Mouse (Mus musculus) midbrain, postnatal 0 days (tissue): ENCODE data around the gene Rab3d. TPM values are rescaled to one million over a fixed set of nuclear protein-coding genes. Genes with fewer than 3 reads are reported as not detected.

Experiments used
- ATAC-seq: fragments of 200-750 bp; cut with Nextera tagmentation; 2 replicates; pipeline ENCODE4 v1.8.0; 2017; ENCODE audit warnings: moderate number of reproducible peaks, mild to moderate bottlenecking, moderate TSS enrichment, moderate library complexity; ENCODE audit not compliant: low FRiP score
- DNase-seq: peaks from one replicate; pipeline ENCODE4 v3.0.0-alpha.2; 2015; ENCODE audit warnings: low spot score
- H3K27ac ChIP-seq: fragments of 300-500 bp; sonication (generic); 2 replicates; pipeline ENCODE4 v1.5.1; 2014; ENCODE audit warnings: low read depth, mild to moderate bottlenecking, low read length, mixed read lengths
- H3K27me3 ChIP-seq: fragments of 300-500 bp; sonication (generic); 2 replicates; pipeline ENCODE4 v1.6.1; 2014; ENCODE audit warnings: low read length, control low read depth, mixed read lengths; ENCODE audit not compliant: insufficient read depth
- H3K36me3 ChIP-seq: fragments of 300-500 bp; sonication (generic); 2 replicates; pipeline ENCODE4 v1.6.1; 2014; ENCODE audit warnings: low read length, control low read depth, mixed read lengths; ENCODE audit not compliant: insufficient read depth
- H3K4me1 ChIP-seq: fragments of 300-500 bp; sonication (generic); 2 replicates; pipeline ENCODE4 v1.6.1; 2014; ENCODE audit warnings: mild to moderate bottlenecking, control low read depth, antibody characterized with exemption, low read length, mixed read lengths; ENCODE audit not compliant: insufficient read depth
- H3K4me2 ChIP-seq: fragments of 300-500 bp; sonication (generic); 2 replicates; pipeline ENCODE4 v1.6.1; 2014; ENCODE audit warnings: low read depth, mild to moderate bottlenecking, low read length, mixed read lengths; ENCODE audit not compliant: poor library complexity, severe bottlenecking
- H3K4me3 ChIP-seq: fragments of 300-500 bp; sonication (generic); 2 replicates; pipeline ENCODE4 v1.5.1; 2014; ENCODE audit warnings: low read depth, mild to moderate bottlenecking, low read length, moderate library complexity
- H3K9ac ChIP-seq: fragments of 300-500 bp; sonication (generic); replicated peaks from 2 replicates; pipeline ENCODE4 v1.6.1; 2014; ENCODE audit warnings: mild to moderate bottlenecking, low read length, moderate library complexity, mixed read lengths; ENCODE audit not compliant: poor library complexity, severe bottlenecking
- H3K9me3 ChIP-seq: fragments of 300-500 bp; sonication (generic); 2 replicates; pipeline ENCODE4 v1.6.1; 2016; ENCODE audit warnings: low read length, control low read depth
- CTCF ChIP-seq: IDR thresholded peaks from 2 replicates; pipeline ENCODE4 v1.5.1; 2016; ENCODE audit warnings: antibody characterized with exemption, mild to moderate bottlenecking
- WGBS: fragments of 180-500 bp; shearing (Covaris S2); extraction: QIAGEN DNeasy Blood & Tissue Kit; methylation state at CpG from one replicate; pipeline ENCODE4 v1.1.7; 2014; 5-methylcytosine and 5-hydroxymethylcytosine counted together
- polyA plus RNA-seq: library from polyadenylated mRNA; unstranded; fragments of >200 nt; fragmentation: Nextera tagmentation; extraction: Ambion mirVana; gene quantifications from 2 replicates; pipeline ENCODE4 v1.2.1, GENCODE M21; 2015
- total RNA-seq: library from RNA; depleted of rRNA; stranded (reverse); fragments of >200 nt; gene quantifications from 2 replicates; pipeline ENCODE4 v1.2.3, GENCODE M21; 2014

Rab3d gene
- total and polyA plus RNA-seq, 2 experiments from 2014 or later, result 17.4 to 26.0 TPM

DNA sequence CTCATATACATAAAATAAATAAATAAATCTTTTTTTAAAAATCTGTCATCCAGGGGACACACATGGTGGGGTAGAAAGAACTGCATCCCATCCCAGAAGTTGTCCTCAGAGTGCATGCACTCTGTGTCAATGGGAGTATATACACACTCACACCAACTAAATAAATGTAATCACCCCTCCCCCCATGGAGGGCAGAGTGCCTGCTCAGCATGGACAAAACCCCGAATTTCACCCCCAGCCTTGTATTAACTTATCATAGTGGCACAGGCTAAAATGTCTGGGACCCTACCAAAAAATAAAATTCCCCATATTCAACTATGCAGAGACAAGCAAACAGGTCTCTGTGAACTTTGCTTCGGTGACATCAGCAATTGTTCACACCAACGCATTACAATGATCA, 36.6 kb upstream of the Rab3d start:
- Histone ChIP-seq H3K36me3 (no peaks in the 10 kb centered on the region; the same call in 1 of the 2 replicates), H3K9ac (no peak overlapping the region), H3K9me3 (no peaks in the 10 kb centered on the region), H3K4me2 (no peak overlapping the region), H3K4me3 (no peak overlapping the region), H3K4me1 (0 out of 2 replicates have a peak, but pooled peaks cover 6% of the 10 kb centered on the region), H3K27me3 (no peaks in the 10 kb centered on the region), H3K27ac (no peak overlapping the region)
- DNase-seq (no peak), ATAC-seq (no peak)
- 78% methylated on average over 3 of the region's 3 CpGs for WGBS
- no peak for TF ChIP-seq CTCF

DNA sequence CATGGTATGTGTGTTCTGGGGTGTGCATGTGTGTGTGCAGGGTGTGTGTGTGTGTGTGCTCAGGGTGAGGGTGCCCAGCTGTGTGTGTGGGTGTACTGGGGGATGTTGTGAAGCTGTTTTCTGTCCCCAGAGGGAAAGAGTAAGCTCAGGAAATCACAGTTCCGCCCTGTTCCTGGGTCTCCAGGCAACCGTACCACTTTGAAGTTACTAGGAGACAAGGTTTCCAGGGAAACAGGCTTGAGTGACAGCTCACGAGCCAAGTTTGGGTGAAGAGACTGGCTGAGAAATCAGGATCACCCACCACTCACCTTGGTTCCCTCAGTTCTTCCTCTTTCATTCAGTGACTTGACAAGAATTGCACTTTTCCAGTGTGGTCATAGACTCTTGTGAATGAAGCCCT, 35.6 kb upstream of the Rab3d start:
- no peak overlapping the region for H3K9ac ChIP-seq
- WGBS, result 3% methylated on average over 3 of the region's 3 CpGs
- 0 out of 2 replicates have a peak, but pooled peaks cover 6% of the 10 kb centered on the region for H3K4me1 ChIP-seq
- H3K36me3 ChIP-seq, result peaks cover 2% of the 10 kb centered on the region; the same call in 1 of the 2 replicates
- no peaks in the 10 kb centered on the region for H3K9me3 ChIP-seq
- H3K4me3 ChIP-seq, result no peak overlapping the region
- H3K27me3 ChIP-seq, result no peaks in the 10 kb centered on the region
- DNase-seq (peak; percentile 80), ATAC-seq (peak; percentile 8; the same call in 1 of the 2 replicates)
- H3K27ac ChIP-seq, result peak overlapping the region; percentile 69
- TF ChIP-seq CTCF, result no peak
- peak overlapping the region; percentile 18; the same call in 1 of the 2 replicates for H3K4me2 ChIP-seq

DNA sequence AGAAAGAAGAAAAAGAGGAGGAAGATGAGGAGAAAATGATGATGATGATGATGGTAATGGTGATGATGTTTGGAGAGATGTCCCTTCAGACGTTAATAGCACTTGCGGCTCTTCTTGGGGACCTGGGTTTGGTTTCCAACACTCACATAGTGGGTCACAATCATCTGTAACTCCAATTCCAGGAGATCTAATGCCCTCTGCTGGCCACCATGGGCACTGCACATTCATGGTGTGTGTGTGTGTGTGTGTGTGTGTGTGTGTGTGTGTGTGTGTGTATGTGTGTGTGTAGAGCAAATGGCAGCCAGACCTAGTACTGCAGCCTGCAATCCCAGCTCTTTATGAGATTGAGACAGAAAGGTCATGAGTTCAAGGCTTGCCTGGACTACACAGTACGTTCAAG, 34.0 kb upstream of the Rab3d start:
- H3K4me2 ChIP-seq, result no peak overlapping the region
- no peak overlapping the region for H3K9ac ChIP-seq
- 80% methylated on average over 3 of the region's 3 CpGs for WGBS
- no peaks in the 10 kb centered on the region for H3K27me3 ChIP-seq
- peaks cover 11% of the 10 kb centered on the region for H3K36me3 ChIP-seq
- H3K27ac ChIP-seq, result no peak overlapping the region
- H3K4me3 ChIP-seq, result no peak overlapping the region
- 0 out of 2 replicates have a peak, but pooled peaks cover 6% of the 10 kb centered on the region for H3K4me1 ChIP-seq
- no peak for DNase-seq
- ATAC-seq, result no peak
- no peaks in the 10 kb centered on the region for H3K9me3 ChIP-seq
- TF ChIP-seq CTCF, result peak; percentile 64

DNA sequence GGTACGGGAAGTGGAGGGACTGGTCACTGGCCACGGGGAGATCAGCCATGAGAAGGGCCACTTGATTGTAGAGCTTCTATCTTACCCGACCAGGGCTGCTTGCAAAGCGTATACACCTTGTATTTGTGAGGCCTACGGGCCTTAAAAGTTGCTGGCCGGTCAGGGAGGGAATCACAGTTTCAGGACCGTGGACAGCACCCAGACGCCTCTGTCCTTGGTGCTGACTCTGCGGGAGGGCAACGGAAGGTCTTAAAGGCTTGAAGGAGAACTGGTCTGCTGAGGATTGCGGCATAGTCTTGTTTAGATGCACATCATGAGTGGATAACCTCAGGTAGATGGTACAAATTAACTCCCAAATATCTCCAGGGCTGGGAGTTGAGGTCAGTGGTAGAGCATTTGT, 32.3 kb upstream of the Rab3d start:
- peaks cover 14% of the 10 kb centered on the region for H3K36me3 ChIP-seq
- DNase-seq, result peak; percentile 15
- ATAC-seq, result no peak
- WGBS, result 16% methylated on average over 11 of the region's 11 CpGs
- no peak for TF ChIP-seq CTCF
- no peaks in the 10 kb centered on the region for H3K4me1 ChIP-seq
- H3K27me3 ChIP-seq, result no peaks in the 10 kb centered on the region
- H3K4me3 ChIP-seq, result no peak overlapping the region
- H3K9me3 ChIP-seq, result no peaks in the 10 kb centered on the region
- no peak overlapping the region for H3K27ac ChIP-seq
- H3K4me2 ChIP-seq, result no peak overlapping the region
- H3K9ac ChIP-seq, result no peak overlapping the region

DNA sequence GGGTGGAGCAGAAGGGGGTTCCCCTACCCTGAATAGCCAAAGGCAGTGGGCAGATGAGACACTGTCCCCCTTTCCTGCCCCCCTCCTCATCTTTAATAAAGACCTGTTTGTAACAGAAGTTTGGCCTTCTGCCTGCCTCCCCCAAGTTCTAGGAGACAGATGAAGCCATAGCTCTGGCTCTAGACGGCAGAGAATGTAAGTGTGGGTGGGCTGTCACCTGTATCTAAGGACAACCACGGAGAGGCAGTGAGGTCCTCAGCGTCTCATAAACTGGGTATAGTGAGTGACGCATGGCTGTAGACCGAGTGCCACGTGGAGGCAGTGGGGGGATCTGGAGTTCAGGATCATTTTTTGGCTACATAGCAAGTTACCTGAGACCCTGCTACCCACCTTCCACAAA, 30.8 kb upstream of the Rab3d start:
- ATAC-seq (no peak), DNase-seq (no peak)
- no peak for TF ChIP-seq CTCF
- WGBS, result 59% methylated on average over 6 of the region's 6 CpGs
- Histone ChIP-seq H3K27me3 (no peaks in the 10 kb centered on the region), H3K27ac (no peak overlapping the region), H3K9me3 (no peaks in the 10 kb centered on the region), H3K9ac (no peak overlapping the region), H3K36me3 (peaks cover 16% of the 10 kb centered on the region), H3K4me3 (no peak overlapping the region), H3K4me2 (no peak overlapping the region), H3K4me1 (no peaks in the 10 kb centered on the region)

DNA sequence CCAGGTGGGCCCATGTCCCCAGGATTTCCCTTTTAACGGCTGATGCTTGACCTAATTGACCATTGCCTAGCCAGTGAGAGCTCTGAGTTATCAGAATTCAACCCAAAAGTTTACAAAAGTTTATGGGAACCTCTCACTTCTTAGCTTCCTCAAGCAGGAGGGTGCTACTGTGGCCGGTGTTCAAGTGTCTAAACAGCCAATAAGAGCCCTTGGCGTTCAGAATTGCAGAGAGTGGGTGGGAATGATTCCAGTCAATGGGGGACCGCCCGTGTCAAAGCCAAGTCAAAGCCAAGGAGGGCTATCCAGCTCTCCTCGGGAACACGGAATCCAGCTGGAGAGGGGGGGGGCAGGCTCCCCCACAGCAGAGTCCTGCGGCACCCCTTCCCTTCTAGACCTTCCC, 30.2 kb upstream of the Rab3d start:
- DNase-seq (no peak), ATAC-seq (no peak)
- 59% methylated on average over 8 of the region's 8 CpGs for WGBS
- Histone ChIP-seq H3K27ac (no peak overlapping the region), H3K9ac (no peak overlapping the region), H3K27me3 (no peaks in the 10 kb centered on the region), H3K36me3 (peaks cover 16% of the 10 kb centered on the region), H3K4me1 (no peaks in the 10 kb centered on the region), H3K4me2 (no peak overlapping the region), H3K9me3 (no peaks in the 10 kb centered on the region), H3K4me3 (no peak overlapping the region)
- no peak for TF ChIP-seq CTCF
